Mouse (Mus musculus) bone marrow, adult 2 months (tissue): ENCODE results near the gene Rrp1b.

Experiments used
- CTCF ChIP-seq: fragments of 200-500 bp; IDR thresholded peaks from 2 replicates; pipeline ENCODE4 v1.5.1; 2011; ENCODE audit warnings: low read length, control low read depth; ENCODE audit not compliant: control insufficient read depth, insufficient read depth
- POLR2A ChIP-seq: fragments of 200-500 bp; IDR thresholded peaks from 2 replicates; pipeline ENCODE4 v1.6.1; 2011; ENCODE audit warnings: low read depth, mild to moderate bottlenecking, control low read depth, low read length, borderline replicate concordance; ENCODE audit not compliant: control insufficient read depth

GRCm38 (mm10) chr17:32021981-32022380 is 13.9 kb upstream of the Rrp1b start:
- TF ChIP-seq POLR2A (no peak), CTCF (no peak)
